Mouse (Mus musculus) MEL (cell line): ENCODE data around the gene Olfr948. TPM values are rescaled to one million over a fixed set of nuclear protein-coding genes. Genes with fewer than 3 reads are reported as not detected.

Experiments used
- DNase-seq: peaks from one replicate; pipeline ENCODE4 v3.0.0; 2011; ENCODE audit warnings: low read depth, low spot score
- H3K27ac ChIP-seq: 2 replicates; pipeline ENCODE4 v1.5.1; 2012; ENCODE audit warnings: low read depth, mild to moderate bottlenecking, control low read depth, low read length, moderate library complexity; ENCODE audit not compliant: control insufficient read depth
- H3K27me3 ChIP-seq, 2 experiments: fragments of 150-350 bp in 1 of 2; sonication (generic) in 1 of 2; 2 replicates each; pipeline ENCODE4 v1.6.1; 2012; ENCODE audit warnings: low read length in 2 of 2, mild to moderate bottlenecking in 2 of 2, improper control_type of control experiment in 1 of 2, moderate library complexity in 1 of 2; ENCODE audit not compliant: insufficient read depth in 2 of 2, control insufficient read depth in 1 of 2
- H3K36me3 ChIP-seq, 2 experiments: 2 replicates each; pipeline ENCODE4 v1.6.1; 2012 to 2014; ENCODE audit warnings: low read length in 2 of 2, improper control_type of control experiment in 1 of 2, inconsistent platforms in 1 of 2, mild to moderate bottlenecking in 1 of 2; ENCODE audit not compliant: insufficient read depth in 2 of 2, control insufficient read depth in 1 of 2
- H3K4me1 ChIP-seq, 2 experiments: fragments of 150-350 bp in 1 of 2; sonication (generic) in 1 of 2; 2 replicates each; pipeline ENCODE4 v1.6.1; 2012; ENCODE audit warnings: low read length in 2 of 2, improper control_type of control experiment in 1 of 2, mild to moderate bottlenecking in 1 of 2; ENCODE audit not compliant: insufficient read depth in 2 of 2, control insufficient read depth in 1 of 2
- H3K4me3 ChIP-seq, 2 experiments: fragments of 150-350 bp in 1 of 2; sonication (generic) in 1 of 2; 2 replicates each; pipeline ENCODE4 v1.5.1; 2012; ENCODE audit warnings: low read depth in 2 of 2, low read length in 2 of 2, mild to moderate bottlenecking in 2 of 2, moderate library complexity in 2 of 2, control low read depth in 1 of 2, improper control_type of control experiment in 1 of 2; ENCODE audit not compliant: control insufficient read depth in 1 of 2, insufficient read depth in 1 of 2
- H3K79me2 ChIP-seq: 2 replicates; pipeline ENCODE4 v1.6.1; 2012; ENCODE audit warnings: mild to moderate bottlenecking, low read length, moderate library complexity; ENCODE audit not compliant: control insufficient read depth, poor library complexity, insufficient read depth
- H3K9ac ChIP-seq: 2 replicates; pipeline ENCODE4 v1.6.1; 2012; ENCODE audit warnings: low read depth, mild to moderate bottlenecking, control low read depth, low read length, moderate library complexity; ENCODE audit not compliant: control insufficient read depth, poor library complexity, severe bottlenecking
- H3K9me3 ChIP-seq: fragments of 150-350 bp; sonication (generic); replicated peaks from 2 replicates; pipeline ENCODE4 v1.6.1; 2012; ENCODE audit warnings: mild to moderate bottlenecking, low read length, improper control_type of control experiment, moderate library complexity; ENCODE audit not compliant: insufficient read depth
- CHD1 ChIP-seq: IDR thresholded peaks from 2 replicates; pipeline ENCODE4 v1.6.1; 2012; ENCODE audit warnings: low read depth, mild to moderate bottlenecking, inconsistent platforms, low read length, improper control_type of control experiment
- CHD2 ChIP-seq: IDR thresholded peaks from 2 replicates; pipeline ENCODE4 v1.6.1; 2011; ENCODE audit warnings: low read length, improper control_type of control experiment
- CTCF ChIP-seq, 3 experiments: IDR thresholded peaks in 2 of 3; conservative IDR thresholded peaks in 1 of 3; 2 replicates each; pipeline ENCODE4 v1.5.1; 2011 to 2012; ENCODE audit warnings: low read length in 3 of 3, low read depth in 2 of 3, mild to moderate bottlenecking in 2 of 3, improper control_type of control experiment in 1 of 3, inconsistent platforms in 1 of 3, mixed read lengths in 1 of 3, moderate library complexity in 1 of 3; ENCODE audit not compliant: control insufficient read depth in 1 of 3, insufficient read depth in 1 of 3, poor library complexity in 1 of 3, severe bottlenecking in 1 of 3
- E2F4 ChIP-seq: IDR thresholded peaks from 2 replicates; pipeline ENCODE4 v1.6.1; 2011; ENCODE audit warnings: low read depth, low read length, improper control_type of control experiment, borderline replicate concordance
- GABPA ChIP-seq: IDR thresholded peaks from 2 replicates; pipeline ENCODE4 v1.6.1; 2012; ENCODE audit warnings: low read depth, mild to moderate bottlenecking, inconsistent platforms, low read length, improper control_type of control experiment, moderate library complexity
- MAX ChIP-seq: IDR thresholded peaks from 2 replicates; pipeline ENCODE4 v1.6.1; 2011; ENCODE audit warnings: low read length, improper control_type of control experiment
- MAZ ChIP-seq: IDR thresholded peaks from 2 replicates; pipeline ENCODE4 v1.6.1; 2012; ENCODE audit warnings: low read depth, mild to moderate bottlenecking, inconsistent platforms, low read length, improper control_type of control experiment
- MEF2A ChIP-seq: IDR thresholded peaks from 2 replicates; pipeline ENCODE4 v1.6.1; 2014; ENCODE audit warnings: low read depth, mild to moderate bottlenecking, inconsistent platforms, low read length, improper control_type of control experiment; ENCODE audit not compliant: poor library complexity, insufficient replicate concordance, severe bottlenecking; ENCODE audit errors: extremely low read depth
- MXI1 ChIP-seq: IDR thresholded peaks from 2 replicates; pipeline ENCODE4 v1.6.1; 2011; ENCODE audit warnings: mild to moderate bottlenecking, low read depth, low read length, improper control_type of control experiment
- NELFE ChIP-seq: IDR thresholded peaks from 2 replicates; pipeline ENCODE4 v1.6.1; 2011; ENCODE audit warnings: low read depth, low read length, improper control_type of control experiment
- POLR2AphosphoS2 ChIP-seq: IDR thresholded peaks from 2 replicates; pipeline ENCODE4 v1.6.1; 2011; ENCODE audit warnings: low read length, improper control_type of control experiment
- RAD21 ChIP-seq: IDR thresholded peaks from 2 replicates; pipeline ENCODE4 v1.6.1; 2011; ENCODE audit warnings: mild to moderate bottlenecking, low read depth, low read length, improper control_type of control experiment
- RCOR1 ChIP-seq: IDR thresholded peaks from 2 replicates; pipeline ENCODE4 v1.6.1; 2012; ENCODE audit warnings: low read depth, mild to moderate bottlenecking, inconsistent platforms, low read length, improper control_type of control experiment
- SIN3A ChIP-seq: IDR thresholded peaks from 2 replicates; pipeline ENCODE4 v1.6.1; 2012; ENCODE audit warnings: low read length, improper control_type of control experiment, inconsistent platforms
- TBP ChIP-seq: IDR thresholded peaks from 2 replicates; pipeline ENCODE4 v1.8.0; 2011; ENCODE audit warnings: low read depth, low read length, improper control_type of control experiment
- UBTF ChIP-seq: IDR thresholded peaks from 2 replicates; pipeline ENCODE4 v1.6.1; 2012; ENCODE audit warnings: low read depth, mild to moderate bottlenecking, inconsistent platforms, low read length, improper control_type of control experiment, moderate library complexity, borderline replicate concordance; ENCODE audit not compliant: insufficient read depth
- USF1 ChIP-seq: IDR thresholded peaks from 2 replicates; pipeline ENCODE4 v1.6.1; 2014; ENCODE audit warnings: low read depth, mild to moderate bottlenecking, inconsistent platforms, low read length, improper control_type of control experiment, moderate library complexity
- ZC3H11A ChIP-seq: IDR thresholded peaks from 2 replicates; pipeline ENCODE4 v1.6.1; 2012; ENCODE audit warnings: low read depth, mild to moderate bottlenecking, inconsistent platforms, low read length, improper control_type of control experiment
- polyA plus RNA-seq, 2 experiments: library from polyadenylated mRNA; stranded (reverse) in 1 of 2; unstranded in 1 of 2; fragments of >175 nt in 1 of 2; fragments of >200 nt in 1 of 2; gene quantifications; 2 replicates each; pipeline versions ENCODE4 v1.2.1 to v1.2.4; 2012; ENCODE audit warnings: low replicate concordance in 2 of 2, low read depth in 1 of 2; ENCODE audit not compliant: insufficient read length in 2 of 2, insufficient read depth in 1 of 2, missing spikeins in 1 of 2
- total RNA-seq: library from RNA; depleted of rRNA; stranded (reverse); fragments of 300-350 nt; gene quantifications from 2 replicates; pipeline ENCODE4 v1.2.3, GENCODE M21; 2012; rRNA removed

The Olfr948 gene
- total RNA-seq = not detected in 2 replicates
- not detected for polyA plus RNA-seq

DNA sequence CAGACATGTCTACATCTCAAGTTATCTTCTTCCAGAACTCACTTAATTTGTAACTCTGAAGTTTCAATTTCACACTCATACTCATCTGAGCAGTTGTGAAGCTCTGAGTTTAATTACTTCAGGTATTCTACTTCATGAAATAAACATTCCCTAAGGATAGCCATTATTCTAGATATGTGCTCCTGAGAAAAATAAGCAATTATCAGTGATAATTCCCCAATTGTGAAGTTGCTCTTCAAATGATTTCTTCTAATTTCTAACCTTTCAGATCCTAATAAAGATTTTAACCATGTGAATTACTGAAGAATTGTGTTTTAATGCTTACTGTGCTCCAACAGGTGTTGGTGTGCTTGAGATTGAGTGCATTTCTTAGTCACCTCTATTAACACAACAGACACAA lies at the start of gene Olfr948:
TSS of gene Olfr948 (minus strand) at position 101 of the 400 bp plus-strand sequence.
- Histone ChIP-seq H3K9me3 (no peaks in the 10 kb centered on the region), H3K36me3 (no peaks in the 10 kb centered on the region)
- DNase-seq = no peak
- no peak for TF ChIP-seq MXI1
- TF ChIP-seq CHD2 = no peak
- TF ChIP-seq MAX = no peak
- TF ChIP-seq UBTF = no peak
- TF ChIP-seq USF1 = no peak
- TF ChIP-seq GABPA = no peak
- TF ChIP-seq RAD21 = no peak
- no peak for TF ChIP-seq MAZ
- TF ChIP-seq, all 39 proteins: peak for 0
- no peak within 1 kb of the TSS for H3K27ac ChIP-seq
- no peak within 1 kb of the TSS for H3K9ac ChIP-seq
- no peaks in the 10 kb centered on the region for H3K4me1 ChIP-seq
- H3K79me2 ChIP-seq = no peaks in the 10 kb centered on the region
- H3K27me3 ChIP-seq = no peaks in the 10 kb centered on the region
- no peak within 1 kb of the TSS for H3K4me3 ChIP-seq

DNA sequence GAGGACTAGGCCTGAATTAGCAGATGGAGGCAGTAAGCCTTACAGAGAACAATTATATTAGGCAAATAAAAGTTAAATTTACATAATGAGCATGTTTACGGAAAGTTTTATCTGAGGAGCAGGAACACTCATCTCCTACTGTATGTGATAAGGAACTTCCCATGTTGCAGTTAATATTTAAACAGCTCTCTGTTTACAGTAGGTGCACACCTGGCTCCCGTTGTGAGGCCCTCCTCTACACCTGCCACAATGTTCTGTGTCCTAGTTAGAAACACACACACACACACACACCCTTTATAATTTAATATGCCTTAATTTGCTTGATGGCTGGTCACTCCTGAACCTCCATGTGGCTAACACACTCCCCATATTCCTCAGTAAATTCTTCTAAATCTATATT lies 38.7 kb downstream of the Olfr948 start:
- no peaks in the 10 kb centered on the region for H3K36me3 ChIP-seq
- H3K9me3 ChIP-seq = no peaks in the 10 kb centered on the region
- no peak overlapping the region for H3K4me3 ChIP-seq
- DNase-seq = no peak
- no peaks in the 10 kb centered on the region for H3K79me2 ChIP-seq
- H3K4me1 ChIP-seq = no peaks in the 10 kb centered on the region
- H3K27ac ChIP-seq = no peak overlapping the region
- H3K9ac ChIP-seq = no peak overlapping the region
- no peaks in the 10 kb centered on the region for H3K27me3 ChIP-seq
- TF ChIP-seq RCOR1 (no peak), MXI1 (no peak), ZC3H11A (no peak), TBP (no peak), NELFE (no peak)

DNA sequence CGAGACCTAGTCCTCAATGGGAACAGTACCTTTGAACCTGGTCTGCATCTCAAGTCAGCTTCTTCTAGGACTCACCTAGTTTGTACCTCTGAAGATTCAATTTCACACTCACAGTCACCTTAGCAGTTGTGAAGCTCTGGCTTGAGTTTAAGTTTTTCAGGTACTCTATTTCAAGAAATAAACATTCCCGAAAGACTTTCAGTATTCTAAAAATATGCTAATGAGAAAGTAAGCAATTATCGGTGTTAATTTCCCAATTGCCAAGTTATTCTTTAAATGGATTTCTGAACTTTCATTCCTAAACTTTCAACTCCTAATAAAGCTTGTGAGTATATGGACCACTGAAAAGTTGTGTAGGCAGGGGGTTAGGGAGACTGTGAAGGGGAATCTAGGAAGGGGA lies 49.1 kb downstream of the Olfr948 start, which contains the start of gene Olfr945:
TSS of gene Olfr945 (minus strand) at position 101 of the 400 bp plus-strand sequence.
- Histone ChIP-seq H3K79me2 (no peaks in the 10 kb centered on the region), H3K4me3 (no peak within 1 kb of the TSS), H3K9ac (no peak within 1 kb of the TSS), H3K27me3 (no peaks in the 10 kb centered on the region), H3K36me3 (no peaks in the 10 kb centered on the region), H3K4me1 (no peaks in the 10 kb centered on the region), H3K9me3 (no peaks in the 10 kb centered on the region), H3K27ac (no peak within 1 kb of the TSS)
- no peak for DNase-seq
- TF ChIP-seq E2F4 (no peak), MEF2A (no peak), CHD1 (no peak), SIN3A (no peak), CTCF (IDR thresholded peaks at IDR 0.05 in 2 of 3, conservative IDR thresholded peaks at IDR 0.05 in 1 of 3; ENCODE audit: control insufficient read depth in 1 of 3, insufficient read depth in 1 of 3, low read depth in 2 of 3, low read length in 3 of 3, poor library complexity in 1 of 3, severe bottlenecking in 1 of 3) (no peak), RAD21 (no peak), USF1 (no peak), ZC3H11A (no peak), POLR2AphosphoS2 (no peak), GABPA (no peak)
